Mouse (Mus musculus) spleen, postnatal 0 days (tissue): ENCODE data around the gene Lrrn4cl. TPM values are rescaled to one million over a fixed set of nuclear protein-coding genes. Genes with fewer than 3 reads are reported as not detected.

Experiments
- polyA plus RNA-seq: library from polyadenylated mRNA; unstranded; fragments of >200 nt; fragmentation: Nextera tagmentation; extraction: Ambion mirVana; gene quantifications from 2 replicates; pipeline ENCODE4 v1.2.1, GENCODE M21; 2015

Lrrn4cl gene
- 1.2 and 1.7 TPM in 2 replicates for polyA plus RNA-seq

GRCm38 (mm10) chr19:8850402-8850901 is at the start of gene Lrrn4cl:
Gene Lrrn4cl, plus strand, starts transcription at chr19:8850768.

GRCm38 (mm10) chr19:8802130-8802821 is 48.3 kb upstream of the Lrrn4cl start, which contains the start of gene Zbtb3:
Gene Zbtb3, plus strand, starts transcription at chr19:8802555.

GRCm38 (mm10) chr19:8818801-8819595 is 31.6 kb upstream of the Lrrn4cl start, which contains the start of gene Ttc9c:
Gene Ttc9c, minus strand, starts transcription at chr19:8819333.

GRCm38 (mm10) chr19:8819596-8820423 is 30.8 kb upstream of the Lrrn4cl start, which contains the start of gene Hnrnpul2:
Gene Hnrnpul2, plus strand, starts transcription at chr19:8820010.

GRCm38 (mm10) chr19:8829660-8830059 is 20.9 kb upstream of the Lrrn4cl start, which contains the start of gene AC129217.1:
Gene AC129217.1, plus strand, starts transcription at chr19:8829773.

GRCm38 (mm10) chr19:8837251-8837791 is 13.2 kb upstream of the Lrrn4cl start, which contains the start of gene Bscl2:
Gene Bscl2, plus strand, starts transcription at chr19:8837467.

GRCm38 (mm10) chr19:8839103-8839907 is 11.3 kb upstream of the Lrrn4cl start, which contains the start of gene Gng3:
Gene Gng3, minus strand, starts transcription at chr19:8839194.

GRCm38 (mm10) chr19:8871267-8872186 is 21.0 kb downstream of the Lrrn4cl start, which contains the start of gene Ubxn1:
Gene Ubxn1, plus strand, starts transcription at chr19:8871496.

GRCm38 (mm10) chr19:8880311-8881033 is 29.9 kb downstream of the Lrrn4cl start, which contains the start of gene Uqcc3:
Gene Uqcc3, minus strand, starts transcription at chr19:8880923.

GRCm38 (mm10) chr19:8883616-8884015 is 33.0 kb downstream of the Lrrn4cl start, which contains the start of the genes Lbhd1 and Gm49403:
Gene Lbhd1, plus strand, starts transcription at chr19:8883732.
Gene Gm49403, plus strand, starts transcription at chr19:8883930.

GRCm38 (mm10) chr19:8888511-8889385 is 38.2 kb downstream of the Lrrn4cl start, which contains the start of the genes 1810009A15Rik and Gm49416:
Gene 1810009A15Rik, plus strand, starts transcription at chr19:8888853.
Gene Gm49416, plus strand, starts transcription at chr19:8888926.

GRCm38 (mm10) chr19:8892829-8893766 is 42.5 kb downstream of the Lrrn4cl start, which contains the start of gene Ints5:
Gene Ints5, plus strand, starts transcription at chr19:8893005.

GRCm38 (mm10) chr19:8897865-8898495 is 47.4 kb downstream of the Lrrn4cl start, which contains the start of gene Ganab:
Gene Ganab, plus strand, starts transcription at chr19:8898071.

